Mouse (Mus musculus): ENCODE measurements at regions not wholly inside any gene's neighbourhood (a gene's known extent, or its start where the extent isn't known, plus 50 kb on each side); places are given as distances from the start of the nearest gene placed in this dataset.

DNA sequence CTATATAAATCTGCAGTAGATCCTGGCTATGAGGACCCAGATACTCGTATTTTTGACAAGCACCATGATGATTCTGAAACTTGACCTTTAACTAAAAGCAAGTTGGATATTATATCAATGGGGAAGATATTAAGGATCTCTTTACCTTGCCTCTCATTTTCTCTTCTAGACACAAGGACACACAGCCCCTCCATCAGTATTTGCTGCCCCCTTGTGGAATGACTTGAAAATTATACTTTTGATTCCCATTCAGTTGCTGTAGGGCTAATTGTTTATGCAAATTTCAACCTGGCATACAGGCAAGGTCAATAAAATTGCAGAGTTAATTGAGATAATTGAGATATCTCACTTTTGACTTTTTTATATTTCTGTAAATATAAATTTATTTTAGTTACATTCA is 375.5 kb downstream of the Nap1l3 start:
- H3K4me3 ChIP-seq, result no peak overlapping the region
- TF ChIP-seq CTCF (IDR thresholded peaks at IDR 0.05), result peak; percentile 50
- intact Hi-C loops (cut with DNase I), result loop anchor here (10.0 kb wide), 2 partner anchors 1397 to 1727 kb away; partner anchors contain the start of gene Pcdh11x
- H3K27ac ChIP-seq, result no peak overlapping the region
- DNase-seq (ENCODE audit: extremely low spot score in 1 of 2, low spot score in 2 of 2), result no peak
